Mouse (Mus musculus) limb, embryonic 12.5 days (tissue): ENCODE data around the gene Rph3a. TPM values are rescaled to one million over a fixed set of nuclear protein-coding genes. Genes with fewer than 3 reads are reported as not detected.

ENCODE experiments used
- ATAC-seq: fragments of 200-750 bp; cut with Nextera tagmentation; 2 replicates; pipeline ENCODE4 v1.8.0; 2017; ENCODE audit warnings: low read depth, moderate TSS enrichment; ENCODE audit not compliant: insufficient number of reproducible peaks, insufficient read depth, low FRiP score, low TSS enrichment
- H3K27ac ChIP-seq: fragments of 300-500 bp; sonication (generic); 2 replicates; pipeline ENCODE4 v1.5.1; 2016; ENCODE audit warnings: mild to moderate bottlenecking, moderate library complexity
- H3K27me3 ChIP-seq: fragments of 300-500 bp; sonication (generic); 2 replicates; pipeline ENCODE4 v1.6.1; 2016; ENCODE audit warnings: mild to moderate bottlenecking, moderate library complexity
- H3K36me3 ChIP-seq: fragments of 300-500 bp; sonication (generic); 2 replicates; pipeline ENCODE4 v1.6.1; 2016; ENCODE audit warnings: mild to moderate bottlenecking, moderate library complexity
- H3K4me1 ChIP-seq: fragments of 300-500 bp; sonication (generic); replicated peaks from 2 replicates; pipeline ENCODE4 v1.6.1; 2016
- H3K4me2 ChIP-seq: fragments of 300-500 bp; sonication (generic); 2 replicates; pipeline ENCODE4 v1.6.1; 2016; ENCODE audit warnings: mild to moderate bottlenecking, moderate library complexity
- H3K4me3 ChIP-seq: fragments of 300-500 bp; sonication (generic); replicated peaks from 2 replicates; pipeline ENCODE4 v1.5.1; 2016; ENCODE audit warnings: mild to moderate bottlenecking
- H3K9ac ChIP-seq: fragments of 300-500 bp; sonication (generic); replicated peaks from 2 replicates; pipeline ENCODE4 v1.6.1; 2016; ENCODE audit warnings: mild to moderate bottlenecking, moderate library complexity
- H3K9me3 ChIP-seq: fragments of 300-500 bp; sonication (generic); 2 replicates; pipeline ENCODE4 v1.6.1; 2016; ENCODE audit warnings: mild to moderate bottlenecking, moderate library complexity
- WGBS: fragments of 180-500 bp; shearing (Covaris S2); methylation state at CpG from one replicate; pipeline ENCODE4 v1.1.7; 2016; 5-methylcytosine and 5-hydroxymethylcytosine counted together
- polyA plus RNA-seq: library from polyadenylated mRNA; unstranded; fragments of >200 nt; fragmentation: Nextera tagmentation; extraction: Ambion mirVana; gene quantifications from 2 replicates; pipeline ENCODE4 v1.2.1, GENCODE M21; 2016

The Rph3a gene
- polyA plus RNA-seq, result not detected in 2 replicates

DNA sequence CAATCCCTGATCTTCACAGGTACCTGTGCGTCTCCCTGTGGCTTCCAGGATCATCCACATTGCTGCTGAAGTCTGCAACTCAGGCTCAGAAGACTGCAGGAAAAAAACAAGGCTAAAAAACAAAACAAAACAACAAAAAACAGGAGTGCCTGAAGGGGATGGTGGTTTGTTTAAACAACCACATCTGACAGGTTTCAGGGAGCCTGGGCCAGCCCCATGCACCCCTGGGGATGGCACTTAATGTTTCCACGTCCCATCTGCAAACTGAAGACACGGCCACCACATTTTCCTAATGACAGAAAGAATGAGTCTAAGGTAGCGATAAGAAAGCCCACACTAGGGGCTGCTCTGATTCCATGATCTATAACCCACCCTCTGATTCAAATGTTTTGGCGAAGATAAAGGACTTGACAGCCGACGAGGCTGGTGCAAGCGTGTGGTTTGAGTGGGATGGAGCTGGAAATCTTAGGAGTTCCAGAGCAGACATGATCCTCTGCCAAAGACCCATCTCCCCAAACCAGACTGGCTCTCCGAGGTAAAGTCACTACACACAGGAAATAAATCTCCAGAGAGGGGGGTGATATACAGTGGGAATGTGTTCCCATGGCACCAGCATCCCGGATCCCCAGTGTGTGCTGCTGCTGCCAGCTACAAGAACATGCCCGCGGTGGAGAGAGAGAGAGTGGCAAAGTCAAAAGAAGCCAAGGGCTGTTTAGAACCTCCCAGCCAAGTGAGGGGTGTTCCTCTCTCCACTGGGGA, at the start of gene Rph3a:
TSS of gene Rph3a (minus strand) at position 282 of the 759 bp plus-strand sequence.
- no peak within 1 kb of the TSS for H3K27ac ChIP-seq
- no peaks in the 10 kb centered on the region for H3K4me1 ChIP-seq
- no peak within 1 kb of the TSS for H3K9ac ChIP-seq
- H3K27me3 ChIP-seq, result peaks cover 54% of the 10 kb centered on the region
- no peak within 1 kb of the TSS for H3K4me3 ChIP-seq
- no peak for ATAC-seq
- no peaks in the 10 kb centered on the region for H3K9me3 ChIP-seq
- 0 out of 2 replicates have a peak within 1 kb of the TSS, but pooled peaks have one; percentile 15 for H3K4me2 ChIP-seq
- H3K36me3 ChIP-seq, result no peaks in the 10 kb centered on the region
- 74% methylated on average over 12 of the region's 12 CpGs for WGBS

- no peak overlapping the region for H3K4me3 ChIP-seq
- H3K27ac ChIP-seq, result no peak overlapping the region
- no peaks in the 10 kb centered on the region for H3K36me3 ChIP-seq
- no peak overlapping the region for H3K4me2 ChIP-seq
- H3K27me3 ChIP-seq, result no peaks in the 10 kb centered on the region
- H3K4me1 ChIP-seq, result no peaks in the 10 kb centered on the region
- H3K9me3 ChIP-seq, result no peaks in the 10 kb centered on the region
- WGBS, result 85% methylated on average over 11 of the region's 11 CpGs
- ATAC-seq, result no peak
- no peak overlapping the region for H3K9ac ChIP-seq
These were observed 48.4 kb upstream of the Rph3a start for GRCm38 (mm10) chr5:121058261-121058660.

- H3K4me2 ChIP-seq, result no peak overlapping the region
- no peak for ATAC-seq
- H3K27ac ChIP-seq, result no peak overlapping the region
- no peaks in the 10 kb centered on the region for H3K9me3 ChIP-seq
- H3K4me1 ChIP-seq, result no peaks in the 10 kb centered on the region
- no peaks in the 10 kb centered on the region for H3K27me3 ChIP-seq
- 82% methylated on average over 9 of the region's 9 CpGs for WGBS
- no peak overlapping the region for H3K9ac ChIP-seq
- H3K36me3 ChIP-seq, result no peaks in the 10 kb centered on the region
- H3K4me3 ChIP-seq, result no peak overlapping the region
These were observed 44.0 kb upstream of the Rph3a start for GRCm38 (mm10) chr5:121053886-121054285.

DNA sequence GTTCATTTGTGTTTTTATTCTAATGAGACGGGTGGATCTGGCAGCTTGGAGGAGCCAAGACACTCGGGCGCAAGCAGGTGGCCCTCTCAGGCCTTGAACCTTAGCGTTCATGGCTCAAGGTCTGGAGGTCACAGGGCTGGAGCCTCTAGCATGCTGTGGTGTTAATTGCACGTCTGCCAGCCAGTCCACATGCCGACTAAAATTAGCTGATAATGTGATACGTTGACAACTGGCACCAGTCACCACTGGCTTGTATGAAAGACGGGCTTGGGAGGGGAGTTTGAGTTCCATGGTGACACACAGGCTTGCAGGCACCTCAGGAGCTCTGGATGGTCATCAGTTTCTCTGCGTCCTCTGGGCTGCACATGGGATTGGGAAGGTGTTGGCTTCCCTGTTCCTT, 31.9 kb upstream of the Rph3a start:
- Histone ChIP-seq H3K36me3 (no peaks in the 10 kb centered on the region), H3K4me2 (no peak overlapping the region), H3K4me1 (no peaks in the 10 kb centered on the region), H3K27me3 (0 out of 2 replicates have a peak, but pooled peaks cover 3% of the 10 kb centered on the region), H3K27ac (no peak overlapping the region), H3K9me3 (no peaks in the 10 kb centered on the region), H3K9ac (no peak overlapping the region), H3K4me3 (no peak overlapping the region)
- WGBS, result 45% methylated on average over 9 of the region's 9 CpGs
- ATAC-seq, result no peak

DNA sequence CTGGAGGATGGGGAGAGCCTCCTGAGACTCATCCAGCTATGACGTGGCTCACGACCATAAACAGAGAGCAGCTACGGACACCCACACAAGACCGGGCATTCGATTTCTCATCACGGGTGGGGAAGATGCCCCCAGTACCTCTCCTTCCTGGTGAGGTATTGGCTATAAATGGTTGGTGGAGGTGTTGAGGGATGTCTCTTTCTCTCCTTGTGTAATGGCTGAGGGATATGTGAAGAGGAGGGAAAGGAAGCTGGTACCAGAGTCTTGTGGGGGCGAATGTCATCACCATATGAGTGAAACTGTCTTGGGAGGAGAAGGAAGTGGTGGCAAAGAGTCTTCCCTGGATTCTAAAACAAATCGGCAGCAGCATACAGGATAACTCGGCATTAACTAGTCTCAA, 29.6 kb upstream of the Rph3a start:
- Histone ChIP-seq H3K27ac (no peak overlapping the region), H3K27me3 (0 out of 2 replicates have a peak, but pooled peaks cover 3% of the 10 kb centered on the region), H3K36me3 (no peaks in the 10 kb centered on the region), H3K4me1 (no peaks in the 10 kb centered on the region), H3K4me3 (no peak overlapping the region), H3K9me3 (no peaks in the 10 kb centered on the region), H3K9ac (no peak overlapping the region), H3K4me2 (no peak overlapping the region)
- no peak for ATAC-seq
- 80% methylated on average over 9 of the region's 9 CpGs for WGBS

- no peak for ATAC-seq
- WGBS, result 74% methylated on average over 9 of the region's 9 CpGs
These were observed 20.3 kb upstream of the Rph3a start for GRCm38 (mm10) chr5:121030161-121030560.

GRCm38 (mm10) chr5:121019505-121019904, 9.6 kb upstream of the Rph3a start:
- ATAC-seq, result no peak

More at GRCm38 (mm10) chr5:121030161-121030560, 20.3 kb upstream of the Rph3a start:
- H3K27ac ChIP-seq, result no peak overlapping the region
- no peak overlapping the region for H3K4me3 ChIP-seq
- H3K9me3 ChIP-seq, result peaks cover 4% of the 10 kb centered on the region; the same call in 1 of the 2 replicates
- no peaks in the 10 kb centered on the region for H3K36me3 ChIP-seq
- H3K9ac ChIP-seq, result no peak overlapping the region
- H3K4me1 ChIP-seq, result no peaks in the 10 kb centered on the region
- no peaks in the 10 kb centered on the region for H3K27me3 ChIP-seq
- H3K4me2 ChIP-seq, result no peak overlapping the region

GRCm38 (mm10) chr5:121017699-121018098, 7.8 kb upstream of the Rph3a start:
- Histone ChIP-seq H3K4me1 (no peaks in the 10 kb centered on the region), H3K36me3 (no peaks in the 10 kb centered on the region), H3K4me2 (no peak overlapping the region), H3K9ac (no peak overlapping the region), H3K4me3 (no peak overlapping the region), H3K27ac (no peak overlapping the region), H3K27me3 (0 out of 2 replicates have a peak, but pooled peaks cover 10% of the 10 kb centered on the region), H3K9me3 (no peaks in the 10 kb centered on the region)
- 68% methylated on average over 5 of the region's 5 CpGs for WGBS
- ATAC-seq, result no peak

More at GRCm38 (mm10) chr5:121019505-121019904, 9.6 kb upstream of the Rph3a start:
- H3K4me2 ChIP-seq, result no peak overlapping the region
- H3K4me3 ChIP-seq, result no peak overlapping the region
- H3K27me3 ChIP-seq, result 0 out of 2 replicates have a peak, but pooled peaks cover 7% of the 10 kb centered on the region
- no peaks in the 10 kb centered on the region for H3K9me3 ChIP-seq
- WGBS, result 79% methylated on average over 9 of the region's 9 CpGs
- no peak overlapping the region for H3K27ac ChIP-seq
- no peak overlapping the region for H3K9ac ChIP-seq
- H3K4me1 ChIP-seq, result no peaks in the 10 kb centered on the region
- no peaks in the 10 kb centered on the region for H3K36me3 ChIP-seq

DNA sequence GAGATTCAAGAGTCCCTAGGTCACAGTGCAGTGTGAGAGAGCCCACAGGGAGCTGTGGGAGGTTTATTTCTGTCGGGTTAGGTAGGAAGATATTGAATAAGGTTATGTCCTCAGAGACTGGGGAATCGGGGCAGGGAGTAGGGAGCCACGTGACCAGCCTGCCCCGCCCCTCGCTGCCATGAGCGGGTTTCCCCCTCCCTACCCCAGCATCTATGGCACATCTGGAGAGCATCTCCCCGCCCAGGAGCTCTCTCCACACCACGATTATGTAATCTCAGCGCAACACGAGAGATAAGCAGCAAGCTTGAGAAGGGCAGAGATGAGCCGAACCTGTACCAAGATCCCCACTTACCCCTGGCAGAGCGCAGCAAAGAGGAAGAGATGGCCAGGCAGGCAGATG, 6.5 kb upstream of the Rph3a start:
- H3K27ac ChIP-seq, result no peak overlapping the region
- 40% methylated on average over 12 of the region's 12 CpGs for WGBS
- H3K9me3 ChIP-seq, result no peaks in the 10 kb centered on the region
- no peak overlapping the region for H3K4me3 ChIP-seq
- H3K27me3 ChIP-seq, result peaks cover 18% of the 10 kb centered on the region
- H3K9ac ChIP-seq, result no peak overlapping the region
- no peak overlapping the region for H3K4me2 ChIP-seq
- H3K4me1 ChIP-seq, result no peaks in the 10 kb centered on the region
- H3K36me3 ChIP-seq, result no peaks in the 10 kb centered on the region
- no peak for ATAC-seq

DNA sequence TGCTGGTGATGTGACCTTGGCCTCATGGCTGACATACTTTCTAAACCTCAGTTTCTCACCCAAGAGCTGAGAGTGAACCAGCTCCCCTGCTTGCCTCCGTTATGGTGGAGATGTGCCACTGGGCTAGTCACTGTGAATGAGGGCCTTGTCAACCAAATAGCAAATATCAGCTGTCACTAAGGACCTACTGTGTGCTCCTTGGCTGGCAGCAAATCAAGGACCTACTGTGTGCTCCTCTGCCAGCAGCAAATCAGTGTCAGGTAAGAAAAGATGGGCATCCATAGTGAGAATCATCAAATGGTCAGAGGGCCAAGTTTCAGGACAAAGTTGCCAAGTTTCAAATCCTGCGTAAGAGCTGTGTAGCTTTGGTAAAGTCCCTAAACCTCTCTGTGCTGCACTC, 4.6 kb upstream of the Rph3a start:
- 90% methylated on average over 2 of the region's 2 CpGs for WGBS
- Histone ChIP-seq H3K4me3 (no peak overlapping the region), H3K4me2 (no peak overlapping the region), H3K27me3 (peaks cover 30% of the 10 kb centered on the region), H3K9ac (no peak overlapping the region), H3K4me1 (no peaks in the 10 kb centered on the region), H3K9me3 (no peaks in the 10 kb centered on the region), H3K27ac (no peak overlapping the region), H3K36me3 (no peaks in the 10 kb centered on the region)
- no peak for ATAC-seq

GRCm38 (mm10) chr5:121011962-121012361, 2.1 kb upstream of the Rph3a start:
- Histone ChIP-seq H3K9ac (no peak overlapping the region), H3K27me3 (peaks cover 53% of the 10 kb centered on the region), H3K27ac (no peak overlapping the region), H3K4me2 (no peak overlapping the region), H3K4me3 (no peak overlapping the region), H3K4me1 (no peaks in the 10 kb centered on the region), H3K36me3 (no peaks in the 10 kb centered on the region), H3K9me3 (no peaks in the 10 kb centered on the region)
- WGBS, result 30% methylated on average over 2 of the region's 2 CpGs
- no peak for ATAC-seq
